Mouse (Mus musculus): Measurements from ENCODE around the gene Aknad1.

DNA sequence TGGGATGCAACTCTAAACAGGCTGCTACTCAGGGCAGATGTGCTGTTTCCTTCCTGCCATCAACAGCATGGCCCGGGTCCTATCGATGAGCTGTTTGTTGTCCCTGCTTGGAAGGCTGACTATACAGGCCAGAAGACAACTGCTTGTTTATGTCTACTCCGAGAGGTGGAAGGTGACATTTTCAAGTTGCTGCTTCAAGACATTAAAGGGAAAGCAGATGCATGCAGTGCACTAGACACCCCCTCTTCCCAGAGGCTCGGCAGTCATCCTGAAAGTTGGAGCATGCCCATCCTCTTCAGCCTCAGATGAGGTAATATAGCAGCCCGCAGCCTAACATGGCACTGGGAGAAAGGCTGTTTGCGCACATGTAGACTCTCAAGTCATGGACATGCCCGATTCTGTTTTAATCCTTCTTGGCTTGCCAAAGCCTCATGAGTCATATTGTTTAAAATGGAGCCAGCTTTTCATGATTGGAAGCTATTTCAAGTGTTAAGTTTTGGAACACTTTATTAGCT, 23.2 kb downstream of the Aknad1 start:
- TF ChIP-seq CTCF (IDR thresholded peaks at IDR 0.05; ENCODE audit: control insufficient read depth, insufficient read depth, low read length) (no peak), POLR2A (IDR thresholded peaks at IDR 0.05; ENCODE audit: borderline replicate concordance, control insufficient read depth, low read depth, low read length) (no peak)
